Mouse (Mus musculus) ovary, postnatal 36 days (tissue): ENCODE data around the gene Scn3b.
A peak's percentile ranks its signal among the peaks of the same experiment; 100 is the strongest.

Experiments used
- DNase-seq: peaks from one replicate; pipeline ENCODE4 v3.0.0; 2022; ENCODE audit warnings: low spot score, mixed read lengths

Gene Scn3b

GRCm38 (mm10) chr9:40269880-40270279 lies 863 bp downstream of the Scn3b start:
- DNase-seq: no peak

DNA sequence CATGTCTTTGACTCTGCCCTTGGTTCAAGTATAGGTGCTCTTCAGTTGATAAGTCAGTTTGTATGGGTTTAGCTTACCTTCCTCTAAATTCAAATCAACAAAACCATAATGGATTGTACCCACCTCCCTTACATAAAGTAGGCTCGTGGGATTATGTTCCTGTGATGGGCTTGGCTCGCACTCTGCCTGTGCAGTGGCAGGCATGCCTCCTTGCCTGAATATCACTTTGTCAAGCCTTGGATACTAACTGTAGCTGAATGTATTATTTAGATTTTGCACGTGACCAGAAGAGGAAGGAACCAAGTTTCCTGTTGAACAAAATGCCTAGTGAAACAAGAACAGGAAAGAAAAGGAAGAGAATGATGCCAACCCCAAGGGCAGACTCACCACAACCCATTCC lies 2.1 kb downstream of the Scn3b start:
- no peak for DNase-seq

GRCm38 (mm10) chr9:40272822-40273221 lies 3.8 kb downstream of the Scn3b start:
- no peak for DNase-seq

- DNase-seq: no peak
Observed at GRCm38 (mm10) chr9:40275904-40276303, 6.9 kb downstream of the Scn3b start.

GRCm38 (mm10) chr9:40277671-40278070 lies 8.7 kb downstream of the Scn3b start:
- DNase-seq: no peak

- DNase-seq: no peak
Observed at GRCm38 (mm10) chr9:40279438-40279837, 10.4 kb downstream of the Scn3b start.

GRCm38 (mm10) chr9:40282968-40283367 lies 14.0 kb downstream of the Scn3b start:
- DNase-seq: no peak

- no peak for DNase-seq
Observed at GRCm38 (mm10) chr9:40292475-40292874, 23.5 kb downstream of the Scn3b start.

- no peak for DNase-seq
Observed at GRCm38 (mm10) chr9:40293286-40293685, 24.3 kb downstream of the Scn3b start.

DNA sequence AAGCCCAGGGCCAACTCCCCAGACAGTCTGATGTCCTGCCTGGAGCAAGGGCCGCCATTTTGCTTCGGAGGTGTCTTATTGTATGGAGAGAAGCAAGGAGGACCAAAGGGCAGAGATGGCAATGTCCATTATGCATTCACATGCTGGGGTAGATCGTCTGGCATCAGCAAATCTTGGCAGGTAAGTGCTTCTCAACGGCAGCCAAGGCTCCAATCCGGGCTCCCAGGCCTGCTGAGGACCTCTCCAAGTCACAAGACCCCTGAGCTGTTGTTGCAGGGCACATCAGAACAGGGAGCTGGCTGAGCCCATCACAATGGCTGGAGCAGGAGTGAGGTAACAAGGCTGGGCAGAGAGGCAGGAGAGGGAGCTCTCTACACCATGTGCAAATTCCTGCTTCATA lies 24.7 kb downstream of the Scn3b start:
- DNase-seq: no peak

GRCm38 (mm10) chr9:40294210-40294609 lies 25.2 kb downstream of the Scn3b start:
- DNase-seq: no peak

DNA sequence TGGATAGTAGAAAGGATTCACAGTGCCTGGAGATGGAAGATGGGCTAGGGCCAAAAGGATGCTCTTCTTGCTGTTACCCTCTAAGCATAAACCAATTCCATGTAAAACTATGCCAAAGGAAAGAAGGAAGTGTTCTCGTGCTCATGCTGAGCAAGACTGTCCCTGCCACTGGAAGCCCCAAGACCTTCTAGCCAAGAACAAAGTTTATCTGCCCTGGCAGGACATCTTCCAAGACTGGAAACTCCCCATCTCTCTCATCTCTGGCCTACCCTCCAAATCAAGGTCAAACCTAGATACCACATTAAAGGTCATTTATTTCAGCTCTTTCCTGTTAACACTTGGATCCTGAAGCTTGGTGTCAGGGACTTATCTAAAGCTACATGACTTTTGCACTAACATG lies 25.8 kb downstream of the Scn3b start:
- DNase-seq: no peak

DNA sequence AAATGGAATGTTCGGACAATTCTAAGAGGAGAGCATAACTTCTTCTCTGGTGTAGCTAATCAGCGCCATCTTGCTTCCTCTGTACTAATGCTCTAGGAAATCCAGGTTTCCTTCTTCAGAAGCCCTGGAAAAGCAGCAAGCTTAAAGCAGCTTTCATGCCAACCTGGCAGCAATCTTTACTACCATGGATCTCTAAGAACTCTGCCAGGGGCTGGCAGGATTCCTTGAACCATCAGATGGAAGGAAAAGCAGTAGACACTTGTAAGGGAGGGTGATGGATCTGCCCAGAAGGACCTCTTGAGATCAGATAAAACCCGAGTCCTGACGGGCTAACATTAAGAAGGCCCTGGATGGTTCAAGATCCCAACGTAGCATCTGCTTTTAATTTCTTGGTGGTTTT lies 27.2 kb downstream of the Scn3b start:
- no peak for DNase-seq

- peak; percentile 54 for DNase-seq
Observed at GRCm38 (mm10) chr9:40297969-40298368, 29.0 kb downstream of the Scn3b start.

- DNase-seq: no peak
Observed at GRCm38 (mm10) chr9:40299323-40299722, 30.3 kb downstream of the Scn3b start.

GRCm38 (mm10) chr9:40300018-40300989 lies 31.3 kb downstream of the Scn3b start:
- no peak for DNase-seq

DNA sequence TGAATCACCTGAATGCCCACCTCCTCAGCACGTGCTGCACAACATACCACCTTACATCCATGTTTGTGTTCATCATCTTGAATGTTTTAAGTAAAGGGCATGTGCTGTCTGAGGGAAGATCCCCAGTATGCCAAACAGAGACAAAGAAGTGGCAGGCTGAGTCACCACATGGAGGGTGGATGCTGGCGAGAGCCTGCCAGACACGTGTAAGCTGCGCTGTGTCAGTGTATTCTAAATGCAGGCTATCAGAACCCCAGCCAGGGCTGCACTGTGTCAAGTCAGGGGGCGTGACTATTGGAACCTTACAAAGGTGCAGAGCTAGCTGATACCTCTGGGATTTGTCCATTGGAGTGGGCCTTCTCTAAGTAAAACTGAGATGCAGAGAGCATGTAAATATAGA lies 32.5 kb downstream of the Scn3b start:
- no peak for DNase-seq

- no peak for DNase-seq
Observed at GRCm38 (mm10) chr9:40302375-40302774, 33.4 kb downstream of the Scn3b start.

- DNase-seq: no peak
Observed at GRCm38 (mm10) chr9:40304243-40304642, 35.2 kb downstream of the Scn3b start.

GRCm38 (mm10) chr9:40307311-40307710 lies 38.3 kb downstream of the Scn3b start:
- DNase-seq: no peak

DNA sequence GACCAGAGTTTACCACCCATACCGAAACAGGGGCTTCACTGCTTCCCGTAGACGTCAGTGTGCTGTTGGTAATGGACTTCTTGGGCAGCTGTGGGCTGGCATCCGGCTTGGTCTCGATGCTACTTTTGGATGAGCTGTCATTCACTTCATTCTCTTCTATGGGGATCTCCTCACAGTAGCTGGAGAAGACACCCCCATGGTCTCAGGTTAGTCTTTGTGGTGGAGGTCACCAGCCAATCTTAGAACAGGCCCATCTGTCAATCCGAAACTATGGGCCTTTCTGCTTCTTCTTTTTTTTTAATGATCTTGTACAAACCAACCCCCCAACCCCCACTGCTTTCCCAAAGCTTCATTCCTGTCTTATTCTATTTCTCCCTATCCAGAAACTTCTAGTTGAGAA lies 40.9 kb downstream of the Scn3b start:
- DNase-seq: no peak

- no peak for DNase-seq
Observed at GRCm38 (mm10) chr9:40311813-40312212, 42.8 kb downstream of the Scn3b start.

GRCm38 (mm10) chr9:40316865-40317660 lies 48.0 kb downstream of the Scn3b start:
- DNase-seq: no peak
